Mouse (Mus musculus): Measurements from ENCODE around the gene Pdcl2.

GRCm38 (mm10) chr5:76325113-76325512, 5.8 kb downstream of the Pdcl2 start:
- TF ChIP-seq CTCF (IDR thresholded peaks at IDR 0.05; ENCODE audit: borderline replicate concordance, insufficient read depth, low read depth, low read length): no peak
- no peak for TF ChIP-seq POLR2A (IDR thresholded peaks at IDR 0.05; ENCODE audit: borderline replicate concordance, insufficient read depth, low read length)
